Mouse (Mus musculus): ENCODE data around the gene Ypel2. TPM values are rescaled to one million over a fixed set of nuclear protein-coding genes. Genes with fewer than 3 reads are reported as not detected.

The Ypel2 gene
- polyA plus RNA-seq, 1 experiment from 2014 or later: 3.1 TPM

- Histone ChIP-seq H3K9me3 (ENCODE audit: control insufficient read depth, low read length) (no peaks in the 10 kb centered on the region), H3K27ac (ENCODE audit: low read depth, low read length) (no peak overlapping the region), H3K36me3 (ENCODE audit: control insufficient read depth, insufficient read depth, low read length) (no peaks in the 10 kb centered on the region), H3K9ac (ENCODE audit: low read depth, low read length) (no peak overlapping the region), H3K4me1 (replicated peaks; ENCODE audit: control insufficient read depth, insufficient read depth, low read length) (no peaks in the 10 kb centered on the region), H3K4me2 (no peak overlapping the region), H3K4me3 (ENCODE audit: low read depth, low read length) (no peak overlapping the region), H3K27me3 (replicated peaks; ENCODE audit: control insufficient read depth, insufficient read depth, low read length) (no peaks in the 10 kb centered on the region)
- DNase-seq (ENCODE audit: low spot score) (no peak), ATAC-seq (replicated peaks; ENCODE audit: low FRiP score) (no peak)
- WGBS: 77% methylated on average over 3 of the region's 3 CpGs
Measured at GRCm38 (mm10) chr11:86938551-86938950, 55.0 kb downstream of the Ypel2 start.

GRCm38 (mm10) chr11:86938108-86938507, 55.4 kb downstream of the Ypel2 start:
- WGBS: 84% methylated on average over 4 of the region's 4 CpGs
- H3K9ac ChIP-seq (ENCODE audit: low read depth, low read length): no peak overlapping the region
- no peaks in the 10 kb centered on the region for H3K27me3 ChIP-seq (replicated peaks; ENCODE audit: control insufficient read depth, insufficient read depth, low read length)
- no peak for DNase-seq (ENCODE audit: low spot score)
- no peak overlapping the region for H3K27ac ChIP-seq (ENCODE audit: low read depth, low read length)
- H3K4me2 ChIP-seq: no peak overlapping the region
- H3K9me3 ChIP-seq (ENCODE audit: control insufficient read depth, low read length): no peaks in the 10 kb centered on the region
- no peaks in the 10 kb centered on the region for H3K36me3 ChIP-seq (ENCODE audit: control insufficient read depth, insufficient read depth, low read length)
- H3K4me1 ChIP-seq (replicated peaks; ENCODE audit: control insufficient read depth, insufficient read depth, low read length): no peaks in the 10 kb centered on the region
- no peak overlapping the region for H3K4me3 ChIP-seq (ENCODE audit: low read depth, low read length)
- ATAC-seq (replicated peaks; ENCODE audit: low FRiP score): no peak

GRCm38 (mm10) chr11:86936938-86937337, 56.6 kb downstream of the Ypel2 start:
- no peak overlapping the region for H3K27ac ChIP-seq (ENCODE audit: low read depth, low read length)
- WGBS: 60% methylated on average over 9 of the region's 9 CpGs
- ATAC-seq (replicated peaks; ENCODE audit: low FRiP score) (no peak), DNase-seq (ENCODE audit: low spot score) (no peak)
- no peaks in the 10 kb centered on the region for H3K9me3 ChIP-seq (ENCODE audit: control insufficient read depth, low read length)
- no peaks in the 10 kb centered on the region; the same call in 1 of the 2 replicates for H3K4me1 ChIP-seq (replicated peaks; ENCODE audit: control insufficient read depth, insufficient read depth, low read length)
- no peaks in the 10 kb centered on the region for H3K27me3 ChIP-seq (replicated peaks; ENCODE audit: control insufficient read depth, insufficient read depth, low read length)
- H3K4me3 ChIP-seq (ENCODE audit: low read depth, low read length): no peak overlapping the region
- H3K36me3 ChIP-seq (ENCODE audit: control insufficient read depth, insufficient read depth, low read length): no peaks in the 10 kb centered on the region
- H3K9ac ChIP-seq (ENCODE audit: low read depth, low read length): no peak overlapping the region
- no peak overlapping the region for H3K4me2 ChIP-seq

GRCm38 (mm10) chr11:86934895-86935294, 58.6 kb downstream of the Ypel2 start:
- Histone ChIP-seq H3K4me3 (ENCODE audit: low read depth, low read length) (no peak overlapping the region), H3K4me1 (replicated peaks; ENCODE audit: control insufficient read depth, insufficient read depth, low read length) (no peaks in the 10 kb centered on the region; the same call in 1 of the 2 replicates), H3K9ac (ENCODE audit: low read depth, low read length) (no peak overlapping the region), H3K9me3 (ENCODE audit: control insufficient read depth, low read length) (no peaks in the 10 kb centered on the region), H3K27ac (ENCODE audit: low read depth, low read length) (0 out of 2 replicates have a peak overlapping the region, but pooled peaks have one; percentile 19), H3K27me3 (replicated peaks; ENCODE audit: control insufficient read depth, insufficient read depth, low read length) (no peaks in the 10 kb centered on the region), H3K4me2 (no peak overlapping the region), H3K36me3 (ENCODE audit: control insufficient read depth, insufficient read depth, low read length) (no peaks in the 10 kb centered on the region)
- ATAC-seq (replicated peaks; ENCODE audit: low FRiP score) (no peak), DNase-seq (ENCODE audit: low spot score) (no peak)
- 73% methylated on average over 2 of the region's 2 CpGs for WGBS

- Histone ChIP-seq H3K36me3 (ENCODE audit: control insufficient read depth, insufficient read depth, low read length) (no peaks in the 10 kb centered on the region), H3K27ac (ENCODE audit: low read depth, low read length) (no peak overlapping the region), H3K9ac (ENCODE audit: low read depth, low read length) (no peak overlapping the region), H3K4me2 (no peak overlapping the region), H3K4me3 (ENCODE audit: low read depth, low read length) (no peak overlapping the region), H3K9me3 (ENCODE audit: control insufficient read depth, low read length) (no peaks in the 10 kb centered on the region), H3K27me3 (replicated peaks; ENCODE audit: control insufficient read depth, insufficient read depth, low read length) (no peaks in the 10 kb centered on the region), H3K4me1 (replicated peaks; ENCODE audit: control insufficient read depth, insufficient read depth, low read length) (no peaks in the 10 kb centered on the region; the same call in 1 of the 2 replicates)
- no peak for ATAC-seq (replicated peaks; ENCODE audit: low FRiP score)
- 83% methylated on average over 2 of the region's 2 CpGs for WGBS
- DNase-seq (ENCODE audit: low spot score): no peak
Measured at GRCm38 (mm10) chr11:86932201-86932600, 61.3 kb downstream of the Ypel2 start.

- Histone ChIP-seq H3K27ac (ENCODE audit: low read depth, low read length) (no peak overlapping the region), H3K4me1 (replicated peaks; ENCODE audit: control insufficient read depth, insufficient read depth, low read length) (no peaks in the 10 kb centered on the region; the same call in 1 of the 2 replicates), H3K36me3 (ENCODE audit: control insufficient read depth, insufficient read depth, low read length) (no peaks in the 10 kb centered on the region), H3K4me3 (ENCODE audit: low read depth, low read length) (no peak overlapping the region), H3K9ac (ENCODE audit: low read depth, low read length) (no peak overlapping the region), H3K9me3 (ENCODE audit: control insufficient read depth, low read length) (no peaks in the 10 kb centered on the region), H3K27me3 (replicated peaks; ENCODE audit: control insufficient read depth, insufficient read depth, low read length) (no peaks in the 10 kb centered on the region), H3K4me2 (no peak overlapping the region)
- DNase-seq (ENCODE audit: low spot score): no peak
- 77% methylated on average over 10 of the region's 10 CpGs for WGBS
- ATAC-seq (replicated peaks; ENCODE audit: low FRiP score): no peak
Measured at GRCm38 (mm10) chr11:86930636-86931180, 62.8 kb downstream of the Ypel2 start.

- no peak overlapping the region for H3K27ac ChIP-seq (ENCODE audit: low read depth, low read length)
- DNase-seq (ENCODE audit: low spot score) (no peak), ATAC-seq (replicated peaks; ENCODE audit: low FRiP score) (no peak)
- H3K9me3 ChIP-seq (ENCODE audit: control insufficient read depth, low read length): no peaks in the 10 kb centered on the region
- no peaks in the 10 kb centered on the region; the same call in 1 of the 2 replicates for H3K4me1 ChIP-seq (replicated peaks; ENCODE audit: control insufficient read depth, insufficient read depth, low read length)
- H3K4me3 ChIP-seq (ENCODE audit: low read depth, low read length): no peak overlapping the region
- H3K27me3 ChIP-seq (replicated peaks; ENCODE audit: control insufficient read depth, insufficient read depth, low read length): no peaks in the 10 kb centered on the region
- no peak overlapping the region for H3K4me2 ChIP-seq
- no peaks in the 10 kb centered on the region for H3K36me3 ChIP-seq (ENCODE audit: control insufficient read depth, insufficient read depth, low read length)
- no peak overlapping the region for H3K9ac ChIP-seq (ENCODE audit: low read depth, low read length)
Measured at GRCm38 (mm10) chr11:86929985-86930384, 63.5 kb downstream of the Ypel2 start.

GRCm38 (mm10) chr11:86929531-86929930, 64.0 kb downstream of the Ypel2 start:
- Histone ChIP-seq H3K9ac (ENCODE audit: low read depth, low read length) (no peak overlapping the region), H3K4me3 (ENCODE audit: low read depth, low read length) (no peak overlapping the region), H3K4me1 (replicated peaks; ENCODE audit: control insufficient read depth, insufficient read depth, low read length) (no peaks in the 10 kb centered on the region; the same call in 1 of the 2 replicates), H3K9me3 (ENCODE audit: control insufficient read depth, low read length) (no peaks in the 10 kb centered on the region), H3K27me3 (replicated peaks; ENCODE audit: control insufficient read depth, insufficient read depth, low read length) (no peaks in the 10 kb centered on the region), H3K4me2 (no peak overlapping the region), H3K27ac (ENCODE audit: low read depth, low read length) (no peak overlapping the region), H3K36me3 (ENCODE audit: control insufficient read depth, insufficient read depth, low read length) (no peaks in the 10 kb centered on the region)
- ATAC-seq (replicated peaks; ENCODE audit: low FRiP score) (no peak), DNase-seq (ENCODE audit: low spot score) (no peak)
- WGBS: 72% methylated on average over 4 of the region's 4 CpGs

- Histone ChIP-seq H3K27ac (ENCODE audit: low read depth, low read length) (no peak overlapping the region), H3K4me3 (ENCODE audit: low read depth, low read length) (no peak overlapping the region), H3K36me3 (ENCODE audit: control insufficient read depth, insufficient read depth, low read length) (no peaks in the 10 kb centered on the region), H3K4me1 (replicated peaks; ENCODE audit: control insufficient read depth, insufficient read depth, low read length) (peaks cover 3% of the 10 kb centered on the region; the same call in 1 of the 2 replicates), H3K9ac (ENCODE audit: low read depth, low read length) (no peak overlapping the region), H3K27me3 (replicated peaks; ENCODE audit: control insufficient read depth, insufficient read depth, low read length) (no peaks in the 10 kb centered on the region), H3K9me3 (ENCODE audit: control insufficient read depth, low read length) (no peaks in the 10 kb centered on the region), H3K4me2 (no peak overlapping the region)
- no peak for DNase-seq (ENCODE audit: low spot score)
- ATAC-seq (replicated peaks; ENCODE audit: low FRiP score): no peak
- WGBS: 59% methylated on average over 9 of the region's 9 CpGs
Measured at GRCm38 (mm10) chr11:86925085-86925638, 68.3 kb downstream of the Ypel2 start.
